Mouse (Mus musculus): ENCODE data around the gene Ssna1. TPM values are rescaled to one million over a fixed set of nuclear protein-coding genes. Genes with fewer than 3 reads are reported as not detected.

Gene Ssna1
- 45.5 and 67.8 TPM in 2 replicates for polyA plus RNA-seq (2012; rRNA removed)

DNA sequence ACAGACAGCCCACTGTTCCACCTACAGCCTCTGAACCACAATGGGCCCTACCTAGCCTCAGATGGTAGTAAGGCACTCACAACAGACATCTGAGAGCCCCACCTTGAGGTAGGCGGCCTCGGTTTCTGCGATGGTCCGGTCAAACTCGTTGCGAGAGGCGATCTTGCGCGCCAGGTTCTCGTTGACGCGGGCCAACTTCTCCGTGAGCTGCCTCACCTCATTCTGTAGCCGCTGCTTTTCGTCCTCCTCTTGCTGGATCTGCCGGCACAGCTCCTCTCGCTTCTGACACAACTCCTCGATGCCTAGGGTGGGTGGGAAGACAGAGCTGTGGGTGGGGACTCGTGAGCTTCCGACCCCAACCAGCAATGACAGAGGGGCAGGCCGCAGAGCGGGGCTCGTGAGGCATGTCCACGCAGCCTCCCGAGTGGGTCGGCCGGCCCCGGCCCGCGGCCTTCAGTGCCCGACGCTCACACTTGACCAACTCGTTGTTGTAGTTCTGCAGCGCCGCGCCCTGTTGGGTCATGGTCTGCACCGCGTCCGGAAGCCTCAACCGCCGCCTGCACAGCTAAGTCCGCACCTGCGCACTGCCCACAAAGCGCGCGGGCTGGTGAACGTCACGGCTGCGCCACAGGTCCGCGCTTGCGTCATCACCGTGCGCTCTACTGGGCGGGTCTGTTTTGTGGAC is at the start of gene Ssna1, which contains the start of gene Anapc2:
TSS of gene Ssna1 (minus strand) at position 612 of the 685 bp plus-strand sequence.
TSS of gene Anapc2 (plus strand) at position 652 of the 685 bp plus-strand sequence.
- no peaks in the 10 kb centered on the region for H3K27me3 ChIP-seq (ENCODE audit: control insufficient read depth, insufficient read depth, low read length)
- H3K4me1 ChIP-seq (ENCODE audit: control insufficient read depth, insufficient read depth, insufficient read length), result peaks cover 3% of the 10 kb centered on the region; the same call in 1 of the 2 replicates
- H3K36me3 ChIP-seq (ENCODE audit: control insufficient read depth, insufficient read depth, low read length), result peaks cover 15% of the 10 kb centered on the region
- H3K27ac ChIP-seq (ENCODE audit: insufficient read depth, low read length), result peak within 1 kb of the TSS; percentile 82
- DNase-seq (ENCODE audit: low read depth in 1 of 2, low spot score in 2 of 2), result peak; percentile 89 to 94
- WGBS, result under 1% methylated on average over 55 of the region's 55 CpGs
- peak; percentile 65 for TF ChIP-seq POLR2A (IDR thresholded peaks at IDR 0.05; ENCODE audit: low read depth, low read length)
- TF ChIP-seq CTCF (IDR thresholded peaks at IDR 0.05; ENCODE audit: extremely low read depth, insufficient read depth, insufficient read length, insufficient replicate concordance), result no peak
- H3K4me3 ChIP-seq (ENCODE audit: extremely low read depth, insufficient read depth, insufficient read length), result peak within 1 kb of the TSS; percentile 78

DNA sequence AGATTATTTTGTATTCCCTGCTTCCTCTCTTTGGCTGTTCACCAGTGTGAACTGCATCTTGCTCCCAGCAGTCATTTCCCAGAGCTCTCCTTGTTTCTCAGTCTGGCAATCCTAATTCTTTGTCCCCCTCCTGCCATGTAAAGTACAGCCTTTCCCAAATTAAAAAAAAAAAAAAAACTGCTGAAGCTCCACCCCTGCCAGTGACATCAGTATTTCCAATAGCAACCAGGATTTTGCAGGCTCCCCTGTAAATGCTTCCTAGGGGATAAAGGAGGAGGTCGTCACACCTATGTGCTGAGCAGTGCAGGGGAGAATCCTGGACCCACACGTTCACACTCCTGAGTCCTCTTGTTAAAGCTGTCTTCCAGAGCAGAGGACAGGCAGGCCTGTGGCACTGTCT is 47.8 kb upstream of the Ssna1 start:
- Histone ChIP-seq H3K4me1 (ENCODE audit: control insufficient read depth, insufficient read depth, insufficient read length) (peaks cover 7% of the 10 kb centered on the region; the same call in 1 of the 2 replicates), H3K27ac (ENCODE audit: insufficient read depth, low read length) (no peak overlapping the region), H3K27me3 (ENCODE audit: control insufficient read depth, insufficient read depth, low read length) (peaks cover 2% of the 10 kb centered on the region), H3K4me3 (ENCODE audit: extremely low read depth, insufficient read depth, insufficient read length) (no peak overlapping the region), H3K36me3 (ENCODE audit: control insufficient read depth, insufficient read depth, low read length) (no peaks in the 10 kb centered on the region)
- no peak for DNase-seq (ENCODE audit: low read depth in 1 of 2, low spot score in 2 of 2)
- 28% methylated on average over 2 of the region's 2 CpGs for WGBS
- TF ChIP-seq CTCF (IDR thresholded peaks at IDR 0.05; ENCODE audit: extremely low read depth, insufficient read depth, insufficient read length, insufficient replicate concordance), result no peak
- no peak for TF ChIP-seq POLR2A (IDR thresholded peaks at IDR 0.05; ENCODE audit: low read depth, low read length)

DNA sequence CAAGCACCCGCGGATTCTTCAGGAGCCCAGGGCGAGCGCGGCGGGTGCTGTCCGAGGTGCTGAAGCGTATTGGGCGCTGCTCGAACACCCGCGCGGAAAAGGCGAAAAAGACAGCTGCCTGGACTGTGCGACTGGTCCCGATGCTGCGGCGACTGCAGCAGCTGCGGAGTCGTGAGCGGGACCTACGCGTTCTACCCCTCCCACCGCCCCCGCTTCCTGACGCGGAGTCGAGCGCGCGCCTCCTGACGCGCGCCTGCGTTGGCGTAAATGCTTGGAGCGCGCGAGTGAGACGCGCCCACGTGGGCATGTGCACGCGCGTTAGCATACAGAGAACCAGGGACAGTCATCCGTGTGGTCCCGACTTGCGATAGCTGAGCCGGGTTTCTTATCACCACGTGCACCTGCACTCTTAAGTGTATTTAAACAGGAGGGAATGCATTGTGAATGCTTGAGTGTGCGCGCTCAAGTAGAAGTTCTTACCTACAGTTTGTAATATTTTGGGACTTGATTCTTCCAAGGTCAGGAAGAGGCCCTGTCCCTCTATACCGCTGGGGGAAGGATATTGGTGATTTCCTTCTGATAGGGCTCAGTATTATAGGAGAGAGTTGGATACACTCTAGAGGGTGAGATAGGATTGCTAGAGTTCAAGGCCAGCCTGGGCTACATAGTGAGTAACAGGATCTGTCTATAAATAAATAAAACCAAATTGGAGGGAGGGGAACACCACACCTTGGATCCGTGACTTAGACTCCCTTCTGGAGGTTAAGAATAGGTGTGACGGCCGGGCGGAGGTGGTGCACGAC is 46.9 kb upstream of the Ssna1 start, which contains the start of gene Grin1:
TSS of gene Grin1 (minus strand) at position 217 of the 803 bp plus-strand sequence.
- TF ChIP-seq CTCF (IDR thresholded peaks at IDR 0.05; ENCODE audit: extremely low read depth, insufficient read depth, insufficient read length, insufficient replicate concordance) (no peak), POLR2A (IDR thresholded peaks at IDR 0.05; ENCODE audit: low read depth, low read length) (no peak)
- Histone ChIP-seq H3K27ac (ENCODE audit: insufficient read depth, low read length) (no peak within 1 kb of the TSS), H3K27me3 (ENCODE audit: control insufficient read depth, insufficient read depth, low read length) (peaks cover 2% of the 10 kb centered on the region), H3K36me3 (ENCODE audit: control insufficient read depth, insufficient read depth, low read length) (no peaks in the 10 kb centered on the region), H3K4me3 (ENCODE audit: extremely low read depth, insufficient read depth, insufficient read length) (no peak within 1 kb of the TSS), H3K4me1 (ENCODE audit: control insufficient read depth, insufficient read depth, insufficient read length) (peaks cover 7% of the 10 kb centered on the region; the same call in 1 of the 2 replicates)
- peak in 1 of 2 experiments; percentile 34 for DNase-seq (ENCODE audit: low read depth in 1 of 2, low spot score in 2 of 2)
- WGBS, result 11% methylated on average over 58 of the region's 58 CpGs

DNA sequence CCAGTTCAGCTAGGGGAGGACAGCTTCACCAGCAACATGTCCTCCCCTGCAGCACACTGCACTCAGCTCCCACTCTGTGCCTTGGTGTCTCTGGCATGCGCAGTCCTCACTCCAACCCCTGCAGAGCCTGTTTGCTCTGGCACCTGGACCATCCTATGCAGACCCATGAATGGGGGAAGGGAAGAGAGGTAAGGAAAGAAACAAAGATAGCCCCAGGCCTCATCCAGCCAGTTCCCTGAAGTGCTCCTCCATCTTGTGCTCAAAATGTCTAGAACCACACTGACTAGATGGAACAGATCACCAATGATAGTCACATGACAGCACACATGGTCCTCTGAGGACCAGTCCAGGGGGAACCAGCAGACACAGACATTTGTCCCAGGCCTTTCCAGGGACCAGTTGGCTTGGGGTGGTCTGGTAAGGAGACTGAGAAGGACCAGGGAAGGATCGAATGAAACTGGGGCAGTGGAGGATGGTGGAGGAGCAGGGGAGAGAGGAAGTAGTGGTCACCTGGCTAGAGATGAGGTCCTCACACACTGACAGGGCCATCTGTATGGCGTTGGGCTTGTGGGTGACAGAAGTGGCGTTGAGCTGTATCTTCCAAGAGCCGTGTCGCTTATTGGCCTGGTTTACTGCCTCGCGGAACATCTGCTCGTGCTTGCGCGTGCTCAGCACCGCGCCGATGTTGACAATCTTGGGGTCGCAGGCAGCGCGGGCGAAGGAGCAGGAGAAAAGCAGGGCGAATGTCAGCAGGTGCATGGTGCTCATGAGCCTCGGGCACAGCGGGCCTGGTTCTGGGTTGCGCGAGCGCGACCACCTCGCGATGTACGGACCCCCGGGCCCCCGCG is 46.1 kb upstream of the Ssna1 start:
- peaks cover 2% of the 10 kb centered on the region for H3K27me3 ChIP-seq (ENCODE audit: control insufficient read depth, insufficient read depth, low read length)
- H3K36me3 ChIP-seq (ENCODE audit: control insufficient read depth, insufficient read depth, low read length), result no peaks in the 10 kb centered on the region
- no peak overlapping the region for H3K4me3 ChIP-seq (ENCODE audit: extremely low read depth, insufficient read depth, insufficient read length)
- H3K4me1 ChIP-seq (ENCODE audit: control insufficient read depth, insufficient read depth, insufficient read length), result peaks cover 7% of the 10 kb centered on the region; the same call in 1 of the 2 replicates
- no peak overlapping the region for H3K27ac ChIP-seq (ENCODE audit: insufficient read depth, low read length)
- no peak for TF ChIP-seq POLR2A (IDR thresholded peaks at IDR 0.05; ENCODE audit: low read depth, low read length)
- no peak for TF ChIP-seq CTCF (IDR thresholded peaks at IDR 0.05; ENCODE audit: extremely low read depth, insufficient read depth, insufficient read length, insufficient replicate concordance)
- 6% methylated on average over 31 of the region's 31 CpGs for WGBS
- no peak for DNase-seq (ENCODE audit: low read depth in 1 of 2, low spot score in 2 of 2)

DNA sequence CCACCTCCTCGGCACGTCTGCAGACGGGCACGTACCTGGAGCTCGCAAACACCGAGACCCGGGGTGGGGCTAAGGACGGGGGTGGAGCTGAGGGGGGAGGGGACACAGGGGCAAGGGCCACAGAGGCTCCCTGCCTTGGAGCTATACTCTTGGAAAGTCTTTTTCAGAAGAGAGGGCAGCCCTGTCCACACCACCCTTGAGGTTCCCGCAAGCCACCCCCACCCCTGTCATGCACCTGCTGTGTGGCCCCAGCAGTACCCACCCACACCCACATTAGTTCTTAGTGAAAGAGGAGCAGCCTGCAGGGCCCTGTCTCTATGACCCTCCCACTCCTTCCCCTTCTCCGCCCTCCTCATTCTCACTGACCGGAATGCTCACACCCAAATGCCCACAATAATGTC is 39.3 kb upstream of the Ssna1 start:
- TF ChIP-seq POLR2A (IDR thresholded peaks at IDR 0.05; ENCODE audit: low read depth, low read length) (no peak), CTCF (IDR thresholded peaks at IDR 0.05; ENCODE audit: extremely low read depth, insufficient read depth, insufficient read length, insufficient replicate concordance) (no peak)
- DNase-seq (ENCODE audit: low read depth in 1 of 2, low spot score in 2 of 2), result no peak
- Histone ChIP-seq H3K4me3 (ENCODE audit: extremely low read depth, insufficient read depth, insufficient read length) (no peak overlapping the region), H3K36me3 (ENCODE audit: control insufficient read depth, insufficient read depth, low read length) (no peaks in the 10 kb centered on the region), H3K27ac (ENCODE audit: insufficient read depth, low read length) (no peak overlapping the region), H3K4me1 (ENCODE audit: control insufficient read depth, insufficient read depth, insufficient read length) (no peaks in the 10 kb centered on the region), H3K27me3 (ENCODE audit: control insufficient read depth, insufficient read depth, low read length) (peaks cover 6% of the 10 kb centered on the region)
- WGBS, result 9% methylated on average over 11 of the region's 11 CpGs

DNA sequence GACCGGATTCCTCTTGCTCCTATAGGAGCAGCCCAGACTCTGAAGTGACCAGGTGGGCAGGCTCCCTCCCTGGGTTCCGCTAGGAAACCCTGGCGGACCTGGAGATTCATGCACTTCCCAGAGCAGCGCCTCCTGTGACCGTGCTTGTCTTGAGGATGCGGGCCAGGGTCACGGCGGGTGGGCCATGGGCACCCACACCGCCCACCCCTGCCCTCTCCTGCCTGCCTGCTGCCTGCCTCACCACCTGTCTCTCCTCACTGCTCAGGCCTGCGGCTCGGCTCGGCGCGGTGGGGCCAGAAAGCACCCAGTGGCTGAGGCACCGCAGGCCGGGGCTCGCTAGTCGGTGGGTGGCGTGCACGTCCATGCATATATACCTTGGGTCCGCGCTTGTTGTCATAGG is 38.7 kb upstream of the Ssna1 start:
- TF ChIP-seq POLR2A (IDR thresholded peaks at IDR 0.05; ENCODE audit: low read depth, low read length) (no peak), CTCF (IDR thresholded peaks at IDR 0.05; ENCODE audit: extremely low read depth, insufficient read depth, insufficient read length, insufficient replicate concordance) (no peak)
- Histone ChIP-seq H3K27me3 (ENCODE audit: control insufficient read depth, insufficient read depth, low read length) (peaks cover 6% of the 10 kb centered on the region), H3K4me1 (ENCODE audit: control insufficient read depth, insufficient read depth, insufficient read length) (no peaks in the 10 kb centered on the region), H3K36me3 (ENCODE audit: control insufficient read depth, insufficient read depth, low read length) (no peaks in the 10 kb centered on the region), H3K4me3 (ENCODE audit: extremely low read depth, insufficient read depth, insufficient read length) (no peak overlapping the region), H3K27ac (ENCODE audit: insufficient read depth, low read length) (no peak overlapping the region)
- DNase-seq (ENCODE audit: low read depth in 1 of 2, low spot score in 2 of 2), result no peak
- WGBS, result 5% methylated on average over 22 of the region's 22 CpGs
